Mouse (Mus musculus): ENCODE results near the gene Efna1. TPM values are rescaled to one million over a fixed set of nuclear protein-coding genes. Genes with fewer than 3 reads are reported as not detected.

Efna1 gene
- total RNA-seq (2014; fragmentation: Nextera tagmentation) (not detected in 2 replicates), total RNA-seq (2017) (not detected in 2 replicates)

DNA sequence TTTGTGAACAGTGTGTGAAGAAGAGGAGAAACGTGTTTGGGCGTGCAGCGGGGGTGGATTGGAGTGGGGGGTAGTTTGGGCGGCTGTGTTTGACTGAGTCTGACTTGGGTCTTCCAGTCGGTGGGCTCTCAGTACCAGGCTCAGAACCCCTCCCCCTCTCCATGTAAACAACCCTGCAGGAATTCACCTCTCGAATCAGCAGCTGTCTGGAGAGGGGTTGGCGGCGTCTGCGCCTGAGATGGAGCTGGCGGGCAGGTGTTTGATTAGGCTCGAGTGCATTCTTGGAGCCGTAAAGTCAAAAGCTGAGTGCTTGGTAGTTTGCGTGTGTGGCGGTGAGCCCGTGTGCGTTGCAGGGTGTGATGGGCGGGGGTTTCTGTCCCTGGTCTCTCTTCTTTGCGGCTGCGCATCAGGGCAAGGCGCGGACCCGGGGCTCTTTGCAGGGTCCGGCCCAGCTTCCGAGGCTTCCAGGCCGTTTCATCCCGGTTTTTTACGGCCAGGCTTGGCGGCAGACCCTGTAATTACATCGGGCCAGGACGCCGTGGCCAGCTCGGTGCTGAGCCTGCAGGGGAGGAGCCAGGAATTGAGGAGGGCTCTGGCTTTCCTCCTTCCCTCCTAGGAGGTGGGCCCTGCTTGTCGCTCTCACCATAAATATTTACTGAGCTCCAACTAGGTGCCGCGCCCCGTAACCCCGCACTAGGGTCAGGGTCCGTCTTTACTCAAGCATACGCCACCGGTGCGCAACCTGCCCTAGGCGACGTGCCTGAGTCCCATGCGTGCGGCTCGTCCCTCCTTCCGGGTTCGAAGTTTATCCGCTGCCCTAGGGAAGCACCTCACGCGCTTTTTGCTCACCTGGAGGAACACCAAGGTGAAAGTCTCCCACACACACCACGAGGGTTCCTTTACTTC lies at the start of gene Efna1:
Gene Efna1 (minus strand): TSS at position 537 of the 906 bp plus-strand sequence.
- ATAC-seq (replicated peaks; ENCODE audit: poor library complexity, severe bottlenecking) = peak; percentile 21; the same call in 1 of the 2 replicates

DNA sequence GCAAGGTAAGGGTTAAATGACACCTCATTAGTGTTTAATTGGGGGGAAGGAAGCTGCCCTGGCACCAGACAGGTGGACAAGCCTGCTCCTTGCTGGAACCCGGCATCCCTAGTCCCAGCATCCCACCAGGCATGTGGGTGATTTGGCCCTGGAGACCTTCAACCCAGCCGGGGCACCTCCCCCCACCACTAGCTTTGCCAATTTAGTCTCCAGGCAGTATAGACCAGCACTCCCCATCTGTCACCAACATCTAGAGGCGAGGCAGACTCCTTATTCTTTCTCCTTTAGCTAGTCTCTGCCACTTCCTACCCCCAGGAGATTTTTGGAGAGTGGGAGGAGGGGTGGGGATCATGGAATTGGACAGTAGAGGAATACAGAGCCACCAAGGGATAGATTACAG lies 49.4 kb upstream of the Efna1 start:
- no peak for ATAC-seq (replicated peaks; ENCODE audit: poor library complexity, severe bottlenecking)

DNA sequence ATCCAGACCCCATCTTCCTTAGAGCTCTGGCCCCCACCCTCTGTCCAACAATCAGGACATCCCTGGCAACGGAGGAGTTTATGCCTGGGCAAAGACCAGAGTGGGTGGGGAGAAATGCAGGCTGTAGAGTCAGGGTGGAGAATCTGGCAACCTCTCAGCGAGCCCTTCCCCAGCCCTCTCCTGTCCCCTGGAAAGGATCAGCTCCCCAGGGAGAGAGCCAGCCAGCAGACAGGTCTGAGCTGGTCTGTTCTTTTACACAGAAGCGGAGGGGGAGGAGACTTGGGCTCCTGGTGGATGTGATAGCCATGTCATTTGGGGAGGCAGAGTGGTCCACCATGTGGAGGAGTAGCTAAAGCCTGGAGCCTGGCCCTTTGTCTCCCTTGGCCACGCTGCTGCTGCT lies 47.7 kb upstream of the Efna1 start:
- no peak for ATAC-seq (replicated peaks; ENCODE audit: poor library complexity, severe bottlenecking)

DNA sequence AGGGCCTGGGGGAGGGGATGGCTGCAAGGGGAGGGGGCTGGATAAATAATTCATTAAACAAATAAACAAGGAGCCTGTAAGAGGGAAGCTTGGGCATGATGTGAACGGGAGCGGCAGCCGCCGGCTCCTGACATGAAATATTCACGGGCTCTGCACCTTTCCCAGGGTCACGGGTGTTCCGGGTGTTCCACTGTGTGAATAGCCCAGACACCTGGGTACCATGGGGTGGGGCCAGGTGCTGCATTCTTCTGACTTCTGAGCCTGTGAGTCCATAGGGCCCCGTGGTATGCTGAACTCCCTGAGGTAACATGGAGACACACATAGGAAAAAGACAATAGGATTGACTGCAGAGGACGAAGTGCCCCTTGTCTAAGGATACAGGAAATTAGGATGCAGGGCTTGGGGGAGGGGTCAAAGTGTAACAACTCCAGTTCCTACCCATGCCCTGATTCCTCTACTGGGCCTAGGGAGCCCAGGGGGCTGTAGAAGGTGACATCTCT lies 46.5 kb upstream of the Efna1 start:
- ATAC-seq (replicated peaks; ENCODE audit: poor library complexity, severe bottlenecking) = no peak

DNA sequence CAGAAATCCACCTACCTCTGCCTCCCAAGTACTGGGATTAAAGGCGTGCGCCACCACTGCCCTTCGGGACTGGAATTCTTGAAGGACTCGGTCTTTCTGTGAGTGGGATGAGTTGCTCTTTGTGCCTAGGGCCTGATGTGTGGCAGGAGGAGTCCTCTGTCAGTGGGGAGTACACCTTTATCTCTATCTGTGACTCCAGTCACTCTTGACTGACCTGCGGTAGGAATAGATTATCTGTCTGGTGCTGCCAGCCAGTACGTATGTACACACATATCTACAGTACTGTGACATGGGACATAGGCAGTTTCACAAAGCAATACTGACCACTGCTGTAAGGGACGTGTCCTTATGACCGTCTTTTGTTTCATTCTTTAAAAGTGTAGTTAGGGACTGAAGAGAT lies 44.9 kb upstream of the Efna1 start:
- no peak for ATAC-seq (replicated peaks; ENCODE audit: poor library complexity, severe bottlenecking)

DNA sequence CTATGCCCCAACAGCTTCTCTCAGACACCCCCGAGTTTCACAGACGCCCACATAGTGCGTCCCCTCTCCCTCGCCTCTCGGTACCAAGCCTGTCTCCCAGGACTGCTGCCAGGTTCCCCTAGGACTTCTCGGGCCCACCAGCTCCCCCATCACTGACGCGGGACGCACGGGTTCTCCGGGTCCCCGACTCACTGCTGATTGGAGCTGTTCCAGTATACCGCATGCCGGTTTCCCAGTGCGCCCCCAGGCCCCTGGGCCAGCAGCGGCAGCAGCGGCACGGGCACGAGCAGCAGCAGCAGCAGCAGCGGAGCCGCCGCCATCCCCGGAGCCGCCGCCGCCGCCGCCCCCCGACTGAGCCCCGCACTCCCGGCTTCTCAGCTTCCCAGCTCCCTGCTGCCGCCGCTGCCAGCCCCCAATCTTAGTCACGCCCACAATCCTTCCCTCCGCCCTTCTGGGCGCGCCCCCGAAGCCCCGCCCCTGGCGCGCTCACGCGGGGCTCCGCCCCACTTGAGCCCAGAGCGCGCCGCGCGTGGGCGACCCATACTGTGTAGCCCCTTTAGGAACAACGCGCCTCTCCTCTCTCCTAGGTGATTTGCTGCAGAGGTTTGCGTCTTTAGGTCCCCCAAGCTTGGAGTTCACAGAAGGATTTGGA lies 41.7 kb upstream of the Efna1 start, which contains the start of gene Efna3:
Gene Efna3 (minus strand): TSS at position 452 of the 652 bp plus-strand sequence.
- ATAC-seq (replicated peaks; ENCODE audit: poor library complexity, severe bottlenecking) = peak; percentile 50

DNA sequence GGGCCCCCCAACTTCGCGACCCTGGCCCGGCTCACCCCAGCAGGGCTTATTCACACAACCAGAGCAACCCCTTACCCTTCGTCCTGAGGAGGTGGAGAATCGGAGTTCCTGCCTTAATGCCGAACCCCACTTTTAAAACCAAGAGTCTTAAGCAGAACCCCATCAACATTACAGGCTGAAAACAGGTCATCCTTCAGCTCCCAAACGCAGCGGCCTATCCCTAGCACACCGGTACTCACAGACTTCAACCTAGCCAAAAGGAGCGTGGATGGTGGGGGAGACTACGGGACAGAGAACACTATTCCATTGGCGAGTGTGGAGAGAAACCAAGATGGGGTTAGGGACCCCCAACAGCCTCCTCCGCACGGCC lies 41.2 kb upstream of the Efna1 start:
- no peak for ATAC-seq (replicated peaks; ENCODE audit: poor library complexity, severe bottlenecking)

DNA sequence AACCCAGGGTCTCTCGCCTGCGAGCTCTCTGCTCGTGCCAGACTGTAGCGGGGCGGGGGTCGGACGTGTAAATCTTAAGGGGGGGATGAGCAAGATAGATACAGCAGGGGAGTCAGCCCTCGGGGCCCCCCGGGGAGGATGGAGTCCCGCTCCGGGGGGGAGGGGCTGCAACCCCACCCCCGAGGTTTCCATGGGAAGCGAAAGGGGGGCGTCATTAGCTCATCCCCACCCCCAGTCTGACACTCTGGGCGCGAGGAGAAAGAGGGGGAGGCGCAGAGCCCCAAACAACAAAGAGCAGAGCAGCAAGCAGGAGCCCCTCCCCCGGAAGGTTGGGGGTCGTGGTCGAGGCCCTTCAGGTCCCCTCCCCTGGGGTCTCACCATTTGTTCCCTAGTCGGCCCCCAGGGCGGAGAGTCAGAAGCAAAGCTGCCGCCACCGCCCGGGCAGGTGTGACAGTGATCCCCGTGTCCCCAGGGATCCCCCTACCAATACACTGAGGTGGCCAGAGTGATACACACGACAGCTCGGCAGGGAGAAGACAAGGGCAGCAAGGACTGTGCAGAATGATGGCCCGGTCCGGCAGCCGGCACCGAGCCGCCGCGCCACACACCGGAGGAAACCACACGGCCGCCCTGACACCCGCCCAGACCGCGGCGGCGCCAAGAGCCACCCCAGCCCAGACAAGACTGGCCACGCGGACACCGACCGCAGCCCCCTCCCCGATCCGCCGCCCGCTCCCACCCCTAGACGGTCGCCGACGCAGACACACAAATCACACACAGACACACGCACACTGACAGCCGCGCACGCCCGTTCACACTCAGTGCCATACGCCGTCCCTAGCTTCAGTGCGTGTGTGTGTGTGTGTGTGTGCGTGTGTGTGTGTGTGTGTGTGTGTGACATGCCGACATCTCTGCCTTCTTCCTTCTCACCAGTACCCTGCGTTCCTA lies 40.5 kb upstream of the Efna1 start:
- 0 out of 2 replicates have a peak, but pooled peaks have one; percentile 8 for ATAC-seq (replicated peaks; ENCODE audit: poor library complexity, severe bottlenecking)

DNA sequence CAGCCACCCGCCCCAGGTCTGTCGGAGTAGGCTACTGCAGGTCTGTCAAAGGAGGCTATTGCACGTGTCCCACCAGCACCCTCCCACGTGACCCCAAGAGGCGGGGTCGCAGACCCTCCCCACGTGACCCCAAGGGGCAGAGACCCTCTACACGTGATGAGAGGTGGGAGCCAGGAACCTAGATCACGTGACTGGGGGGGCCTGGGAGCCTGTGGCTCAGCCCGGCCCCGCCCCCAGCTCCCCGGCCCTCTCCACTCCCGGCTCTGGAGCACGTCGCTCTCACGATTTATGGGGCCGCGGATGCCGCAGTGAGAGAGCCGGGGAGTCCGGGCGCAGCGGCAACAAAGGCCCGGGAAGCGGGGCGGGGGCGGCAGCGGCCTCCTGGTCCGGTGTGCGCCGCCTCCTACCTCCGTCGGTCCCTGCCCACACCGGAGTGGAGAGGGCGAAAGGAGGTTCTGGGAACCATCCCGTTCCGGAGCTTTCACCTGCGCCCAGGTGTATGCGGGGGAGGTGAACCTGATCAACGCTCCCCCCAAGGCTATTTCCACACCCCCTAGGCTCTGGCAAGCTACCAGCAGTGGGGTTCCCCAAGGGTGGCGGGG lies 39.7 kb upstream of the Efna1 start:
- 0 out of 2 replicates have a peak, but pooled peaks have one; percentile 12 for ATAC-seq (replicated peaks; ENCODE audit: poor library complexity, severe bottlenecking)

DNA sequence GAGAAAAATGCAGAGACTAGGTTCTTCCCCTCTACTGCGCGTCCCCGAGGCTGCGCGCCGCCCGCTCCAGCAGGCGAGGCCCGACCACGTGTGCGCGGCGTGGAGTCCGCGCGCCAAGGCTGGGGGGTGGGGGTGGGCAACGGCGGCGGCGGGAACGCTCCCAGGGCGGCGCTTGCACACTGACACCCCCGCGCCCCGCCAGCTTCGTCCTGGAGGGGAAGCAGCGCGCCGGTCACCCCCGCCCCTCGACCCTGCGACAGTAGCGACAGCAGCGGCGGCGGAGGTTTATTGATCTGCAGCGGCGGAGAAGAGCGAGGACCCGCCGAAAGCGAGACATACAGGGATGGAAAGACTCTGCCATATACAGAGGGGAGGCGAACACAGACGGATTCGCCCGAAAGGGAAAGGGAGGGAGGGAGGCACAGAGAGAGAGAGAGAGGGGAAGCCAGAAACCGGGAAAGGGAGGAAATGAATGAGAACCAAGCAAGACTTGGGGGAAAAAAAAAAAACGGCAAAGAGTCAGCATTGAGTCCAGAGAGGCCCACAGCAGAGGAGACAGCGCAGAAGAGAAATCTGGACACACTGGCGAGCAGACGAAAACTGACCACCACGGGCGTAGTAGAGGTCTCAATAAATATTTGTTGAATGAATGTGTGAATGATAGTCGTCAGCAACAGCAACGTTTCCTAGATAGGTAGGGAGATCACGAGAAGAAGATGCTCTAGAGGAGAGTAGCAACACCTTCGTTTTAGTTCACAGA lies 38.8 kb upstream of the Efna1 start:
- 0 out of 2 replicates have a peak, but pooled peaks have one; percentile 13 for ATAC-seq (replicated peaks; ENCODE audit: poor library complexity, severe bottlenecking)

DNA sequence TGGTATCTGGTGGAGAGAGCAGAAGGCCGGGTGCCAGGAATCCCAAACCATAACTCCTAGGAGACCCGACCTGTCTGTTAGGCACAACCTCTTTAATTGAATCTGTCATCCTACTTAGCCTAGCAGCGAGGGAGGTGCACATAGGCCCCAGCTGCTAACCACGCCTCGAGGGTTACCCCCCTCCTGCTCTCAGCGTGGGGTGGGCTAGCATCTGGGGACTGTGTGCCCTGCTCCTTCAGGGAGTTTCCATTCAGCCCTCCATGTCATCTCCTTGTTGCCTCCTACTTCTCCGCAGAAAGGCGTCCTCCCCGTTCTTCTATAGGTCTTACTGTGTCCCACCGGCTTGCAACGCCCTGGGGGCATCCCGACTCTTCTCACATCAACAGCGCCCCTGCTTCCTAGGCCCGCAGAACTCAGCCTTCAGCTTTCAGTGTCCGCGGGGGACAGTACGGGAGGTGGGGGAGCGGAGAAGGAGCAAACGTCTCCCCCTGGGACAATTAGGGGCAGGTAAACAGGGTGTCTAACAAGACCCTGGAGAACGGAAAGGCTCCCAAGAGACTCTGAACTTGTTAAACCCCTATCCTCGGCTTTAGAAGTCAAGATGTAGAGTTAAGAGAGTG lies 38.1 kb upstream of the Efna1 start:
- no peak for ATAC-seq (replicated peaks; ENCODE audit: poor library complexity, severe bottlenecking)

DNA sequence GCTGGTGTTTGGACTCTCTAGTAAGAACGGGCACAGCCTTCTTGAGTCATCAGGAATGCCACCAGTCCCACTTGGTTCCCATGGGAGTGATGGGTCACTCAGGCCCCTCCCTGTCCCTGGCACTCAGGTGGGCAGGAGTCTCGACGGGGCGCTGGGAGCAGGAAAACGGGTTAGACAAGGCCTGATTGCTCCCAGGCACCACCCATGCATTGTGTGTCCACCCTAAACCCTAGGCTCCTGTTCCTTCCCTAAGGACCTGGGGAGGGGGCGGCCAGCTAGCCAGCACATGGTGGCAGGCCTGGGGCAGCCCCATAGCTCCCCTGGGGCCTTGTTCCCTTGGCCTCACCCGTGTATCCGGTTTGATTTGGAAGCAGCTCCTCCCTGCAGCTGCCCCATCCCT lies 37.4 kb upstream of the Efna1 start:
- no peak for ATAC-seq (replicated peaks; ENCODE audit: poor library complexity, severe bottlenecking)

DNA sequence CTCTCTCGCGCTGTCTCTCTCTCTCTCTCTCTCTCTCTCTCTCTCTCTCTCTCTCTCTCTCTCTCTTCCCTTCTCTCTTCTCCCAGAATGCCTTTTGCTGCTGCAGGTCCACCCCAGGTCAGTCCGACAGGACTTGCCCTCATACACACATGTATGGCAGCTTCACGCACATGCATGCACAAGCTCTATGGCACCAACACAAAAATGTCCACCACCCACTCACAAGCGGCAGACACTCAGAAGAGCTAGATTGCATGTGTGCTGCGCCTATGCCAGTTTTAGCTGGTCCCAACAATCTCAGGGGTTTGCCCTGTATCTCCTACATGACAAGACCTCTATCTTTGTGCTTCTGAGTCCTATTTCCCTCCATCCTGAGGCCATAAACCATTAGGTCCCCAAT lies 36.3 kb upstream of the Efna1 start:
- no peak for ATAC-seq (replicated peaks; ENCODE audit: poor library complexity, severe bottlenecking)

DNA sequence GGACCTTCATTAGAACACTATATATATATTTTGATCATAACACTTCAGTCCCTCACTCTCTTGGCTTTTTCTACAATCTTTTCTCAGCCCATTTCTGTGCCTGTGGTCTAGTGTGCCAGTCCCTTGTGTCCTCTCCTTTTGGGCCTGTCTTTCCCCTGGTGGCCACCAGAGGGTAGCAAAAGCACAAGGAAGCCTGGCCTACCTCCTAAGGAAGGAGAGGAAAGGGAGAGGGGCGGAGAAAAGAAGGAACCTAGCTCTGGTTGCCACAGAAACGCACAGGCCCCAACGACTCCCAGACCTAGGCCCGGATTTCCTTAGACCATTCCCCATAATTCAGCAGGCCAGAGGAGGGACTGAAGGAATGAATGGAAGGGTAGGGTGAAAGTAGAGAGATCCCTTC lies 35.9 kb upstream of the Efna1 start:
- peak; percentile 71 for ATAC-seq (replicated peaks; ENCODE audit: poor library complexity, severe bottlenecking)

DNA sequence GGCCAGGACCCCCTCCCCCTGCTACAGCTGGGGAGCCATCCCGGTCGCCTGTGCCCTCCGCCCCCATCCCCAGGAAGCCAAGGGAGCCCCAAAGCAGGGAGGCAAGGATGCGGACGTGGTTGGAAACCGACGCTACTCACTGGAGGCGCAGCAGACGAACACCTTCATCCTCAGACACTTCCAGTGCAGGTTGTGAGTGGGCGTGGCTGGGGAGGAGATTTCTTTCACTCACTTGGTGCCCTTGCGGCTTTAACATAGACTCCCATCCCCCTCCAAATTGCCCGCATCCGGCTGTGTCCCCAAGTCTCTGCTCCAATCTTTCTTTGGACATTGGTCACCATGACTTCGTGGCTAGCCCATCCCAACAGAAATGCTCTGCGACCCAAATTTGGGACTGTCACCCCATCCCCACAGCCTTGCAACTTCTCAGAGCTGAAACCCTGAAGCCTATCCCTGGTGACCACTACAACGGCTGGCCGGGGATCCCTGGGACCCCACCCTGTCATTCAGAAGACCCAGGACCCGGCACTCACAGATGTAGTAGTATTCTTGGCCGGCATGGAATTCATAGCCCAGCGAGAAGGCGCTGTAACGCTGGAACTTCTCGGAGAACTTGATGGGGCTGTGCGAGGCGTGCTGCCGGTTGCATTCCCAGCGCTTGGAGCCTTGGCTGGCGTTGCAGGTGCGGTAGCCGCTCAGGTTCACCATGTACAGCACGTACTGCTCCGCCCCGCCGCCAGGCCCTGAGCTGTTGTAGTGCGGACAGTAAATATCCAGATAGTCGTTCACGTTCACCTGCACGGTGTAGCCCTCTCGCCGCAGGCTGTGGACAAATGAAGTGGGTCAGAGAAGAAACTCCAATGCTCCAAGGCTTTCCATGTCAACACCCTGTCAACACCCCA lies 35.2 kb upstream of the Efna1 start:
- ATAC-seq (replicated peaks; ENCODE audit: poor library complexity, severe bottlenecking) = no peak

DNA sequence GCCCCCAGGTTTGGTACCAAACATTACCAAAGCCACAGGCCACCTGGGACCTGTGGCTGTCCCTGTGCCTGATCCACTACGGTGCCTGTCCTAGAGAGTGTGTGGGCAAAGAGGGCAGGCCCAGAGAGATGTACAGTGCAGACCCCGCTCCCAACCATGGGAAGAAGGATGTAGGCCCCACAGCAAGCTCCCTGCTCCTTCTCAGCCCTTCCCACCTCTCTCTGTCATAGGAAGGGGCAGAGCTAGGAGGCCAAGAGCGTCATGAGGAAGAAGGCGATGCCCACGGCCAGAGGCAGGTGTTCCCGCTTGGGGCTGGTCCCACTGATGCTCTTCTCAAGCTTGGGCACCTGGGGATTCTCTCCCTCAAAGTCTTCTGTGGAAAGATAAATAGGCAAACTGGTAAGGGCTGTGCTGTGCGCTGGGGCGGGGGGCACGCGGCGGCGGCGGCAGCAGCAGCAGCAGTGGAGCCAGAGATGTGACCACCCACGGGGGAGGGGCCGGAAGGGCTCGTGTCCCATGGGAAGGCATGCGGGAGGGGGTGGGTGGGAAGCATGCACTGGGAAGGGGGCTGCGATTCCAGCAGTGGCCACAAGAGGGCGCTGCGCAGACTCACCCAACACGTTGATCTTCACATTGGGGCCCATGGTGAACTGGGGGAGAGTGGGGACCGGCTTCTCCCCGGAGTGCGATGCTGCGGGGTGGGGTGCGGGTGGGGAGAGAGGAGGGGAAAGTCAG lies 34.4 kb upstream of the Efna1 start:
- peak; percentile 42; the same call in 1 of the 2 replicates for ATAC-seq (replicated peaks; ENCODE audit: poor library complexity, severe bottlenecking)

DNA sequence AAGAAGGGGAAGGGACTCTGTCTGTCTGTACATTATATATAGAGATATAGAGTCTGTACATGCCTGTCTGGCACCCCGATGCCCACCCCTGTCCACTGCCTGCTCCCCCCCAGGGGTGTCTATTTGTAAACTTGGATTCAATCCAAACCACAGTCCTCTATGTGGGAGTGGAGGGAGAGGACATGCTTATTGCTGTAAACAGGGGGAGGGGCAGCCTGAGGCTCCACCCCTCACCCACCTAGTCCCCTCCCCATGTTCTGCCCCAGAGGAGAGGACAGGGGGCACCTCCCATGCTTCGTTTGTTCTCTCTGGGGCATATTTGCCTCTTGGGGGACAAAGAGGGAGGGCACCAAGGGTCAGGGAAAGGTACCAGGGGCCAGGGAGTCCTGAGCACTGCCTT lies 33.8 kb upstream of the Efna1 start:
- ATAC-seq (replicated peaks; ENCODE audit: poor library complexity, severe bottlenecking) = no peak
